Comparison of ENCODE assay signal across 29 mouse cellular contexts in genomic region chr3:103101194-103101593, GRCm38 (mm10). TPM values are rescaled to one million over a fixed set of nuclear protein-coding genes. Genes with fewer than 3 reads are reported as not detected.
DNase-seq lines count a peak whose midpoint lies in the region; ATAC-seq and TF ChIP-seq lines count a peak whose summit lies in the region.
"Had no signal": no experiment of that assay in that cellular context is flagged by ENCODE, and none has a peak within 500 bp of the region (broad histone marks: within the 10 kb centered on the region; RNA-seq: fewer than 3 reads in every experiment).

No protein-coding gene starts in this region.

- H3K4me2 ChIP-seq in heart, embryonic 13.5 days, result peak overlapping the region; percentile 93
- H3K4me2 ChIP-seq in liver, embryonic 13.5 days, result peak overlapping the region; percentile 100; the same call in 1 of the 2 replicates
- H3K4me2 ChIP-seq in liver, postnatal 0 days (ENCODE audit: low read depth, low read length), result no peak overlapping the region
- no peak overlapping the region for H3K4me2 ChIP-seq in forebrain, postnatal 0 days (ENCODE audit: low read depth)

- H3K79me2 ChIP-seq in MEL (ENCODE audit: control insufficient read depth, insufficient read depth, low read length, poor library complexity), result no peaks in the 10 kb centered on the region; the same call in 1 of the 2 replicates

- ATAC-seq in heart, embryonic 13.5 days (ENCODE audit: extremely low read depth, insufficient number of reproducible peaks, low FRiP score, low TSS enrichment), result no peak
- no peak for ATAC-seq in liver, embryonic 13.5 days (ENCODE audit: low read depth)
- ATAC-seq in liver, postnatal 0 days, result no peak
- no peak for ATAC-seq in forebrain, postnatal 0 days

- peak; percentile 16 for TF ChIP-seq RAD21 in MEL (IDR thresholded peaks at IDR 0.05; ENCODE audit: low read depth, low read length)

- no peak for DNase-seq in heart, postnatal 4 days
- no peak for DNase-seq in liver, embryonic 13.5 days
- DNase-seq in liver (no peak), MEL (ENCODE audit: low read depth, low spot score) (peak; percentile 38)
- no peak for DNase-seq in liver, postnatal 0 days
- no peak for DNase-seq in forebrain, postnatal 0 days
- no peak for DNase-seq in embryo, embryonic 11 days
- DNase-seq: adrenal gland, postnatal 25 days; B cell, adult 2 months; cerebellum, adult 9-10 months; gastrocnemius, postnatal 10 days; heart, adult 11 months; heart, postnatal 14 days; kidney, postnatal 36 days; layer of hippocampus, postnatal 36 days; lung, adult 2 months; thymus, adult 2 months had no signal

- H3K4me3 ChIP-seq in heart, embryonic 13.5 days, result no peak overlapping the region
- H3K4me3 ChIP-seq in liver, embryonic 13.5 days (replicated peaks), result no peak overlapping the region
- no peak overlapping the region for H3K4me3 ChIP-seq in MEL (ENCODE audit: control insufficient read depth in 1 of 2, insufficient read depth in 1 of 2, low read depth in 2 of 2, low read length in 2 of 2)
- no peak overlapping the region for H3K4me3 ChIP-seq in liver, postnatal 0 days (ENCODE audit: low read depth, low read length)
- H3K4me3 ChIP-seq in forebrain, postnatal 0 days (ENCODE audit: low read depth, low read length), result no peak overlapping the region

- H3K36me3 ChIP-seq in heart, embryonic 13.5 days, result no peaks in the 10 kb centered on the region
- no peaks in the 10 kb centered on the region for H3K36me3 ChIP-seq in liver, embryonic 13.5 days
- peaks cover 0 to 9% of the 10 kb centered on the region in 2 experiments; a peak in 2 of 4 replicates for H3K36me3 ChIP-seq in MEL (ENCODE audit: control insufficient read depth in 1 of 2, insufficient read depth in 2 of 2, low read length in 2 of 2)
- no peaks in the 10 kb centered on the region for H3K36me3 ChIP-seq in liver, postnatal 0 days (replicated peaks; ENCODE audit: insufficient read depth, low read length)
- H3K36me3 ChIP-seq in forebrain, postnatal 0 days (ENCODE audit: insufficient read depth), result no peaks in the 10 kb centered on the region
- H3K36me3 ChIP-seq: forebrain, embryonic 12.5 days; limb, embryonic 13.5 days; midbrain, embryonic 13.5 days; neural tube, embryonic 13.5 days had no signal

- no peaks in the 10 kb centered on the region for H3K27me3 ChIP-seq in heart, embryonic 13.5 days (replicated peaks)
- no peaks in the 10 kb centered on the region for H3K27me3 ChIP-seq in liver, embryonic 13.5 days
- no peaks in the 10 kb centered on the region for H3K27me3 ChIP-seq in MEL (ENCODE audit: control insufficient read depth in 1 of 2, insufficient read depth in 2 of 2, low read length in 2 of 2)
- H3K27me3 ChIP-seq in liver, postnatal 0 days (ENCODE audit: insufficient read depth, low read length), result no peaks in the 10 kb centered on the region
- H3K27me3 ChIP-seq in forebrain, postnatal 0 days (ENCODE audit: insufficient read depth, low read length), result no peaks in the 10 kb centered on the region
- H3K27me3 ChIP-seq: limb, embryonic 13.5 days had no signal

- H3K9me3 ChIP-seq in heart, embryonic 13.5 days, result no peaks in the 10 kb centered on the region
- H3K9me3 ChIP-seq in liver, embryonic 13.5 days (replicated peaks), result no peaks in the 10 kb centered on the region
- H3K9me3 ChIP-seq in MEL (replicated peaks; ENCODE audit: insufficient read depth, low read length), result no peaks in the 10 kb centered on the region
- no peaks in the 10 kb centered on the region for H3K9me3 ChIP-seq in liver, postnatal 0 days (ENCODE audit: low read length)
- H3K9me3 ChIP-seq in forebrain, postnatal 0 days (ENCODE audit: low read length), result no peaks in the 10 kb centered on the region
- H3K9me3 ChIP-seq: forebrain, embryonic 12.5 days; limb, embryonic 13.5 days; megakaryocyte, embryonic 14.5 days; midbrain, embryonic 13.5 days; neural tube, embryonic 13.5 days had no signal

- no peak overlapping the region for H3K27ac ChIP-seq in heart, embryonic 13.5 days (replicated peaks)
- 0 out of 2 replicates have a peak overlapping the region, but pooled peaks have one; percentile 18 for H3K27ac ChIP-seq in liver, embryonic 13.5 days
- no peak overlapping the region for H3K27ac ChIP-seq in MEL (ENCODE audit: control insufficient read depth, low read depth, low read length)
- no peak overlapping the region for H3K27ac ChIP-seq in liver, postnatal 0 days (ENCODE audit: low read depth)
- H3K27ac ChIP-seq in forebrain, postnatal 0 days (ENCODE audit: low read depth, low read length), result no peak overlapping the region
- H3K27ac ChIP-seq: forebrain, embryonic 12.5 days; hindbrain, embryonic 14.5 days; limb, embryonic 13.5 days; midbrain, embryonic 13.5 days; neural tube, embryonic 13.5 days had no signal

- peaks cover 14% of the 10 kb centered on the region for H3K4me1 ChIP-seq in heart, embryonic 13.5 days
- H3K4me1 ChIP-seq in liver, embryonic 13.5 days (replicated peaks), result peaks cover 39% of the 10 kb centered on the region
- no peaks in the 10 kb centered on the region for H3K4me1 ChIP-seq in MEL (ENCODE audit: control insufficient read depth in 1 of 2, insufficient read depth in 2 of 2, low read length in 2 of 2)
- peaks cover 7% of the 10 kb centered on the region for H3K4me1 ChIP-seq in liver, postnatal 0 days (ENCODE audit: insufficient read depth)
- no peaks in the 10 kb centered on the region for H3K4me1 ChIP-seq in forebrain, postnatal 0 days (ENCODE audit: insufficient read depth)

- H3K9ac ChIP-seq in heart, embryonic 13.5 days, result no peak overlapping the region
- H3K9ac ChIP-seq in liver, embryonic 13.5 days, result no peak overlapping the region
- no peak overlapping the region for H3K9ac ChIP-seq in MEL (ENCODE audit: control insufficient read depth, low read depth, low read length, poor library complexity, severe bottlenecking)
- no peak overlapping the region for H3K9ac ChIP-seq in liver, postnatal 0 days (replicated peaks)
- H3K9ac ChIP-seq in forebrain, postnatal 0 days, result no peak overlapping the region
- H3K9ac ChIP-seq: midbrain, embryonic 13.5 days had no signal

- TF ChIP-seq EP300 in MEL (IDR thresholded peaks at IDR 0.05; ENCODE audit: low read depth in 1 of 2, low read length in 2 of 2), result no peak
- TF ChIP-seq EP300 in liver, postnatal 0 days (IDR thresholded peaks at IDR 0.05; ENCODE audit: low read depth), result no peak

- peak in 2 of 3 experiments; percentile 2 to 30; a peak in 2 of 6 replicates for TF ChIP-seq CTCF in MEL (IDR thresholded peaks at IDR 0.05 in 2 of 3, conservative IDR thresholded peaks at IDR 0.05 in 1 of 3; ENCODE audit: control insufficient read depth in 1 of 3, insufficient read depth in 1 of 3, low read depth in 2 of 3, low read length in 3 of 3, poor library complexity in 1 of 3, severe bottlenecking in 1 of 3)
- peak; percentile 23 for TF ChIP-seq CTCF in liver, postnatal 0 days (IDR thresholded peaks at IDR 0.05; ENCODE audit: low read depth)
- no peak for TF ChIP-seq CTCF in forebrain, postnatal 0 days (IDR thresholded peaks at IDR 0.05; ENCODE audit: low read depth)

- TF ChIP-seq POLR2A in MEL (IDR thresholded peaks at IDR 0.05; ENCODE audit: control insufficient read depth in 1 of 2, insufficient read depth in 1 of 2, low read depth in 1 of 2, low read length in 2 of 2, poor library complexity in 1 of 2), result no peak

- 58% methylated on average over 5 of the region's 5 CpGs for WGBS in heart, embryonic 13.5 days
- 49% methylated on average over 5 of the region's 5 CpGs for WGBS in liver, embryonic 13.5 days (ENCODE audit: insufficient replicate concordance)
- 43% methylated on average over 5 of the region's 5 CpGs for WGBS in liver, postnatal 0 days (ENCODE audit: insufficient replicate concordance)
- 66% methylated on average over 5 of the region's 5 CpGs for WGBS in forebrain, postnatal 0 days

TF ChIP-seq in MEL, 35 proteins besides CTCF, POLR2A, EP300 and RAD21:
- TF ChIP-seq POLR2AphosphoS5 (IDR thresholded peaks at IDR 0.05; ENCODE audit: borderline replicate concordance, low read depth, low read length) (no peak), SMC3 (IDR thresholded peaks at IDR 0.05; ENCODE audit: low read depth, low read length) (peak; percentile 25; the same call in 1 of the 2 replicates)

RNA-seq across cellular contexts. Expression of gene Dennd2c, which starts 1.2 kb away (rescaled TPM):
- 3.0 and 3.7 TPM in 2 replicates for polyA plus RNA-seq in heart, embryonic 13.5 days (2015; fragmentation: Nextera tagmentation; extraction: Ambion mirVana)
- 1 to 10 TPM; 3.6 to 4.3 TPM for total RNA-seq in heart, postnatal 4 days (2021)
- polyA plus RNA-seq in liver, embryonic 13.5 days (2015; fragmentation: Nextera tagmentation; extraction: Ambion mirVana), result 8.6 and 9.7 TPM in 2 replicates
- 5.0 and 5.2 TPM in 2 replicates for total RNA-seq in MEL (2012; rRNA removed)
- polyA plus RNA-seq in MEL (2012; ENCODE audit: insufficient read depth in 1 of 2, insufficient read length in 2 of 2, low read depth in 1 of 2, low replicate concordance in 2 of 2, missing spikeins in 1 of 2), result 1 to 10 TPM in 1 of 2 experiments, not detected in 1; 8.0 TPM
- polyA plus RNA-seq in liver, postnatal 0 days (2015; fragmentation: Nextera tagmentation; extraction: Ambion mirVana), result 2.7 and 2.8 TPM in 2 replicates
- total RNA-seq in forebrain, postnatal 0 days (2014; rRNA removed), result 1.4 and 1.5 TPM in 2 replicates
- 0.58 TPM in 2 replicates for polyA plus RNA-seq in forebrain, postnatal 0 days (2015; fragmentation: Nextera tagmentation; extraction: Ambion mirVana)

RNA-seq across cellular contexts. Expression of gene Ampd1, which starts 27.4 kb away (rescaled TPM):
- 0.09 and 0.16 TPM in 2 replicates for polyA plus RNA-seq in heart, embryonic 13.5 days (2015; fragmentation: Nextera tagmentation; extraction: Ambion mirVana)
- under 1 TPM; 0.25 to 0.43 TPM for total RNA-seq in heart, postnatal 4 days (2021)
- polyA plus RNA-seq in liver, embryonic 13.5 days (2015; fragmentation: Nextera tagmentation; extraction: Ambion mirVana), result 0.17 and 0.38 TPM in 2 replicates
- total RNA-seq in MEL (2012; rRNA removed), result 0.08 TPM in 1 of 2 replicates, not detected in the other
- polyA plus RNA-seq in MEL (2012; ENCODE audit: insufficient read depth in 1 of 2, insufficient read length in 2 of 2, low read depth in 1 of 2, low replicate concordance in 2 of 2, missing spikeins in 1 of 2), result under 1 TPM in 1 of 2 experiments, not detected in 1; 0.18 TPM
- polyA plus RNA-seq in liver, postnatal 0 days (2015; fragmentation: Nextera tagmentation; extraction: Ambion mirVana), result 0.37 TPM in 1 of 2 replicates, not detected in the other
- total RNA-seq in forebrain, postnatal 0 days (2014; rRNA removed), result not detected in 2 replicates
- not detected in 2 replicates for polyA plus RNA-seq in forebrain, postnatal 0 days (2015; fragmentation: Nextera tagmentation; extraction: Ambion mirVana)
- total RNA-seq: adrenal gland, postnatal 25 days; heart, postnatal 14 days; layer of hippocampus, adult 8-10 months; layer of hippocampus, postnatal 36 days; left cerebral cortex, postnatal 25 days had no signal
- polyA plus RNA-seq: forebrain, embryonic 12.5 days; heart, embryonic 11.5 days; hindbrain, embryonic 14.5 days; intestine, embryonic 14.5 days; kidney, embryonic 14.5 days; midbrain, embryonic 13.5 days; neural tube, embryonic 13.5 days had no signal

RNA-seq across cellular contexts. Expression of gene Nras, which starts 43.1 kb away (rescaled TPM):
- polyA plus RNA-seq in heart, embryonic 13.5 days (2015; fragmentation: Nextera tagmentation; extraction: Ambion mirVana), result 82.4 and 83.1 TPM in 2 replicates
- 100 to 1,000 TPM; 120 to 122 TPM for total RNA-seq in heart, postnatal 4 days (2021)
- polyA plus RNA-seq in liver, embryonic 13.5 days (2015; fragmentation: Nextera tagmentation; extraction: Ambion mirVana), result 45.1 and 47.1 TPM in 2 replicates
- 92.0 and 95.9 TPM in 2 replicates for total RNA-seq in MEL (2012; rRNA removed)
- 100 to 1,000 TPM in 1 of 2 experiments, 10 to 100 TPM in 1; 95.3 to 193 TPM for polyA plus RNA-seq in MEL (2012; ENCODE audit: insufficient read depth in 1 of 2, insufficient read length in 2 of 2, low read depth in 1 of 2, low replicate concordance in 2 of 2, missing spikeins in 1 of 2)
- polyA plus RNA-seq in liver, postnatal 0 days (2015; fragmentation: Nextera tagmentation; extraction: Ambion mirVana), result 16.2 and 19.4 TPM in 2 replicates
- 71.8 and 78.2 TPM in 2 replicates for total RNA-seq in forebrain, postnatal 0 days (2014; rRNA removed)
- 74.2 and 81.9 TPM in 2 replicates for polyA plus RNA-seq in forebrain, postnatal 0 days (2015; fragmentation: Nextera tagmentation; extraction: Ambion mirVana)

Comparison
In these comparisons a context has a peak if more than half of its experiments do, and no peak if none do; other contexts are left out.
1. H3K4me2 ChIP-seq: peak in heart, embryonic 13.5 days (single experiment) and liver, embryonic 13.5 days (single experiment); none in liver, postnatal 0 days (single experiment) and forebrain, postnatal 0 days (single experiment).